Mouse (Mus musculus): ENCODE data around the gene Rpgrip1. TPM values are rescaled to one million over a fixed set of nuclear protein-coding genes. Genes with fewer than 3 reads are reported as not detected.
A peak's percentile ranks its signal among the peaks of the same experiment; 100 is the strongest.

Gene Rpgrip1
- polyA plus RNA-seq, 1 experiment from 2014 or later, result 54.5 TPM

GRCm38 (mm10) chr14:52100170-52100960 lies 10.1 kb upstream of the Rpgrip1 start:
- Histone ChIP-seq H3K9me3 (ENCODE audit: control insufficient read depth, low read length) (no peaks in the 10 kb centered on the region), H3K4me3 (replicated peaks; ENCODE audit: low read length) (no peak overlapping the region), H3K27me3 (replicated peaks; ENCODE audit: control insufficient read depth, insufficient read depth, low read length) (no peaks in the 10 kb centered on the region), H3K36me3 (ENCODE audit: control insufficient read depth, insufficient read depth) (peaks cover 8% of the 10 kb centered on the region; the same call in 1 of the 2 replicates), H3K4me2 (ENCODE audit: low read length) (peak overlapping the region; percentile 24), H3K27ac (ENCODE audit: low read length) (no peak overlapping the region), H3K9ac (replicated peaks; ENCODE audit: low read depth, low read length) (no peak overlapping the region), H3K4me1 (replicated peaks; ENCODE audit: control insufficient read depth, insufficient read depth, low read length) (peaks cover 31% of the 10 kb centered on the region)
- WGBS, result 79% methylated on average over 5 of the region's 5 CpGs
- ATAC-seq, result no peak

- H3K27ac ChIP-seq (ENCODE audit: low read length), result no peak overlapping the region
- H3K4me2 ChIP-seq (ENCODE audit: low read length), result peak overlapping the region; percentile 73
- H3K9ac ChIP-seq (replicated peaks; ENCODE audit: low read depth, low read length), result no peak overlapping the region
- no peaks in the 10 kb centered on the region for H3K9me3 ChIP-seq (ENCODE audit: control insufficient read depth, low read length)
- 91% methylated on average over 1 of the region's 1 CpGs for WGBS
- H3K36me3 ChIP-seq (ENCODE audit: control insufficient read depth, insufficient read depth), result peaks cover 6% of the 10 kb centered on the region; the same call in 1 of the 2 replicates
- H3K4me1 ChIP-seq (replicated peaks; ENCODE audit: control insufficient read depth, insufficient read depth, low read length), result peaks cover 32% of the 10 kb centered on the region
- H3K27me3 ChIP-seq (replicated peaks; ENCODE audit: control insufficient read depth, insufficient read depth, low read length), result no peaks in the 10 kb centered on the region
- no peak for ATAC-seq
- H3K4me3 ChIP-seq (replicated peaks; ENCODE audit: low read length), result 0 out of 2 replicates have a peak overlapping the region, but pooled peaks have one; percentile 3
These were observed 9.0 kb upstream of the Rpgrip1 start for GRCm38 (mm10) chr14:52101285-52102157.

GRCm38 (mm10) chr14:52103474-52103855 lies 7.0 kb upstream of the Rpgrip1 start:
- ATAC-seq, result no peak

GRCm38 (mm10) chr14:52103856-52104676 lies 6.4 kb upstream of the Rpgrip1 start, which contains the start of gene Hnrnpc:
Hnrnpc (minus strand) TSS chr14:52104028.
- H3K9me3 ChIP-seq (ENCODE audit: control insufficient read depth, low read length), result no peaks in the 10 kb centered on the region
- ATAC-seq, result peak; percentile 98
- WGBS, result under 1% methylated on average over 50 of the region's 50 CpGs

More at GRCm38 (mm10) chr14:52103474-52103855, 7.0 kb upstream of the Rpgrip1 start:
- peak overlapping the region; percentile 97 for H3K27ac ChIP-seq (ENCODE audit: low read length)
- WGBS, result under 1% methylated on average over 30 of the region's 30 CpGs
- H3K27me3 ChIP-seq (replicated peaks; ENCODE audit: control insufficient read depth, insufficient read depth, low read length), result no peaks in the 10 kb centered on the region
- H3K4me2 ChIP-seq (ENCODE audit: low read length), result peak overlapping the region; percentile 73
- H3K4me3 ChIP-seq (replicated peaks; ENCODE audit: low read length), result peak overlapping the region; percentile 90
- peaks cover 38% of the 10 kb centered on the region for H3K4me1 ChIP-seq (replicated peaks; ENCODE audit: control insufficient read depth, insufficient read depth, low read length)
- peak overlapping the region; percentile 96 for H3K9ac ChIP-seq (replicated peaks; ENCODE audit: low read depth, low read length)
- no peaks in the 10 kb centered on the region for H3K9me3 ChIP-seq (ENCODE audit: control insufficient read depth, low read length)
- H3K36me3 ChIP-seq (ENCODE audit: control insufficient read depth, insufficient read depth), result no peaks in the 10 kb centered on the region

GRCm38 (mm10) chr14:52104677-52105285 lies 5.7 kb upstream of the Rpgrip1 start:
- no peak for ATAC-seq
- Histone ChIP-seq H3K4me1 (replicated peaks; ENCODE audit: control insufficient read depth, insufficient read depth, low read length) (peaks cover 38% of the 10 kb centered on the region), H3K4me2 (ENCODE audit: low read length) (peak overlapping the region; percentile 72), H3K36me3 (ENCODE audit: control insufficient read depth, insufficient read depth) (no peaks in the 10 kb centered on the region), H3K27ac (ENCODE audit: low read length) (peak overlapping the region; percentile 95), H3K27me3 (replicated peaks; ENCODE audit: control insufficient read depth, insufficient read depth, low read length) (no peaks in the 10 kb centered on the region), H3K9ac (replicated peaks; ENCODE audit: low read depth, low read length) (peak overlapping the region; percentile 71), H3K4me3 (replicated peaks; ENCODE audit: low read length) (peak overlapping the region; percentile 47), H3K9me3 (ENCODE audit: control insufficient read depth, low read length) (no peaks in the 10 kb centered on the region)
- WGBS, result 35% methylated on average over 7 of the region's 7 CpGs

More at GRCm38 (mm10) chr14:52103856-52104676, 6.4 kb upstream of the Rpgrip1 start, which contains the start of gene Hnrnpc:
- H3K4me2 ChIP-seq (ENCODE audit: low read length), result peak within 1 kb of the TSS; percentile 73
- H3K36me3 ChIP-seq (ENCODE audit: control insufficient read depth, insufficient read depth), result no peaks in the 10 kb centered on the region
- no peaks in the 10 kb centered on the region for H3K27me3 ChIP-seq (replicated peaks; ENCODE audit: control insufficient read depth, insufficient read depth, low read length)
- H3K4me1 ChIP-seq (replicated peaks; ENCODE audit: control insufficient read depth, insufficient read depth, low read length), result peaks cover 38% of the 10 kb centered on the region
- H3K4me3 ChIP-seq (replicated peaks; ENCODE audit: low read length), result peak within 1 kb of the TSS; percentile 90
- H3K9ac ChIP-seq (replicated peaks; ENCODE audit: low read depth, low read length), result peak within 1 kb of the TSS; percentile 96
- peak within 1 kb of the TSS; percentile 97 for H3K27ac ChIP-seq (ENCODE audit: low read length)

GRCm38 (mm10) chr14:52105308-52105707 lies 5.2 kb upstream of the Rpgrip1 start:
- H3K4me1 ChIP-seq (replicated peaks; ENCODE audit: control insufficient read depth, insufficient read depth, low read length), result peaks cover 35% of the 10 kb centered on the region
- no peak for ATAC-seq
- no peak overlapping the region for H3K27ac ChIP-seq (ENCODE audit: low read length)
- no peaks in the 10 kb centered on the region for H3K9me3 ChIP-seq (ENCODE audit: control insufficient read depth, low read length)
- WGBS, result 88% methylated on average over 2 of the region's 2 CpGs
- H3K4me2 ChIP-seq (ENCODE audit: low read length), result no peak overlapping the region
- no peak overlapping the region for H3K9ac ChIP-seq (replicated peaks; ENCODE audit: low read depth, low read length)
- no peak overlapping the region for H3K4me3 ChIP-seq (replicated peaks; ENCODE audit: low read length)
- H3K36me3 ChIP-seq (ENCODE audit: control insufficient read depth, insufficient read depth), result no peaks in the 10 kb centered on the region
- H3K27me3 ChIP-seq (replicated peaks; ENCODE audit: control insufficient read depth, insufficient read depth, low read length), result no peaks in the 10 kb centered on the region

GRCm38 (mm10) chr14:52106741-52107140 lies 3.8 kb upstream of the Rpgrip1 start:
- Histone ChIP-seq H3K9ac (replicated peaks; ENCODE audit: low read depth, low read length) (no peak overlapping the region), H3K4me2 (ENCODE audit: low read length) (no peak overlapping the region), H3K9me3 (ENCODE audit: control insufficient read depth, low read length) (no peaks in the 10 kb centered on the region), H3K4me1 (replicated peaks; ENCODE audit: control insufficient read depth, insufficient read depth, low read length) (peaks cover 23% of the 10 kb centered on the region), H3K27me3 (replicated peaks; ENCODE audit: control insufficient read depth, insufficient read depth, low read length) (no peaks in the 10 kb centered on the region), H3K36me3 (ENCODE audit: control insufficient read depth, insufficient read depth) (no peaks in the 10 kb centered on the region), H3K4me3 (replicated peaks; ENCODE audit: low read length) (no peak overlapping the region), H3K27ac (ENCODE audit: low read length) (peak overlapping the region; percentile 1; the same call in 1 of the 2 replicates)
- ATAC-seq, result no peak
- WGBS, result 11% methylated on average over 10 of the region's 10 CpGs

GRCm38 (mm10) chr14:52108025-52108424 lies 2.5 kb upstream of the Rpgrip1 start:
- no peaks in the 10 kb centered on the region for H3K36me3 ChIP-seq (ENCODE audit: control insufficient read depth, insufficient read depth)
- no peaks in the 10 kb centered on the region for H3K27me3 ChIP-seq (replicated peaks; ENCODE audit: control insufficient read depth, insufficient read depth, low read length)
- H3K27ac ChIP-seq (ENCODE audit: low read length), result no peak overlapping the region
- H3K4me1 ChIP-seq (replicated peaks; ENCODE audit: control insufficient read depth, insufficient read depth, low read length), result peaks cover 11% of the 10 kb centered on the region
- no peak overlapping the region for H3K9ac ChIP-seq (replicated peaks; ENCODE audit: low read depth, low read length)
- H3K4me2 ChIP-seq (ENCODE audit: low read length), result no peak overlapping the region
- no peak overlapping the region for H3K4me3 ChIP-seq (replicated peaks; ENCODE audit: low read length)
- no peak for ATAC-seq
- WGBS, result 84% methylated on average over 2 of the region's 2 CpGs
- no peaks in the 10 kb centered on the region for H3K9me3 ChIP-seq (ENCODE audit: control insufficient read depth, low read length)
